Mouse (Mus musculus) testis, adult 2 months (tissue): ENCODE measurements around the gene Rbms3.

Source experiments
- CTCF ChIP-seq: fragments of 200-500 bp; IDR thresholded peaks from 2 replicates; pipeline ENCODE4 v1.5.1; 2012; ENCODE audit warnings: low read depth, mild to moderate bottlenecking, inconsistent platforms, low read length, moderate library complexity; ENCODE audit not compliant: control insufficient read depth, insufficient read depth, insufficient replicate concordance
- POLR2A ChIP-seq: fragments of 200-500 bp; IDR thresholded peaks from 2 replicates; pipeline ENCODE4 v1.6.1; 2012; ENCODE audit warnings: low read depth, mild to moderate bottlenecking, inconsistent platforms, low read length, moderate library complexity; ENCODE audit not compliant: control insufficient read depth

DNA sequence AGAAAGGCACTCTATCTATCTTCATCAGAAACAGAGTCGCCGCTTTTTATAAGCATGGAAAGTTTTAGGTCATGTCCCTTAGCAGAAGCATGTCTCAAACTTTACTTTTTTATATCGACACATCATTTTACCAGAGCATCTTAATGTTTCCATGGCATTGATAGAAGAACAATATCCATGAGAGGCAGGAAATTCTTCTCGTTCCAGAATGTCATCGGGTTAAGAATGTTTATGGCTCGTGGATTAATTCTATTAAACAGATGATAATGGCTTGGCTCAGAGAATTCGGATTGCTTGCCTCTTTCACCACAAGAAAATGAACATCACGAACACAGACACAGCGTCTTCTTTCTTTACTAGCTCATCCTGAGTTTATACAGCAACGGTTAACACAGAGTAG, 781.5 kb downstream of the Rbms3 start:
- TF ChIP-seq CTCF (no peak), POLR2A (no peak)
